Mouse (Mus musculus) lung, adult 2 months (tissue): ENCODE measurements at regions not wholly inside any gene's neighbourhood (a gene's known extent, or its start where the extent isn't known, plus 50 kb on each side); places are given as distances from the start of the nearest gene placed in this dataset.
A peak's percentile ranks its signal among the peaks of the same experiment; 100 is the strongest.

Experiments used
- DNase-seq: peaks from one replicate; pipeline ENCODE4 v3.0.0; 2022
- H3K4me1 ChIP-seq: fragments of 200-500 bp; 2 replicates; pipeline ENCODE4 v1.6.1; 2011; ENCODE audit warnings: low read length; ENCODE audit not compliant: control insufficient read depth, insufficient read depth
- H3K4me3 ChIP-seq: fragments of 200-500 bp; replicated peaks from 2 replicates; pipeline ENCODE3; 2011; ENCODE audit warnings: low read depth, mild to moderate bottlenecking, control low read depth, low read length; ENCODE audit errors: extremely low read depth
- CTCF ChIP-seq: fragments of 200-500 bp; IDR thresholded peaks from 2 replicates; pipeline ENCODE4 v1.5.1; 2011; ENCODE audit warnings: mild to moderate bottlenecking, low read length, control low read depth; ENCODE audit not compliant: insufficient read depth
- POLR2A ChIP-seq: fragments of 200-500 bp; IDR thresholded peaks from 2 replicates; pipeline ENCODE4 v1.6.1; 2011; ENCODE audit warnings: low read depth, mild to moderate bottlenecking, control low read depth, low read length, borderline replicate concordance; ENCODE audit errors: extremely low read depth
- WGBS: fragments of 180-500 bp; shearing (Covaris S2); methylation state at CpG from one replicate; pipeline ENCODE4 v1.1.7; 2018; 5-methylcytosine and 5-hydroxymethylcytosine counted together

DNA sequence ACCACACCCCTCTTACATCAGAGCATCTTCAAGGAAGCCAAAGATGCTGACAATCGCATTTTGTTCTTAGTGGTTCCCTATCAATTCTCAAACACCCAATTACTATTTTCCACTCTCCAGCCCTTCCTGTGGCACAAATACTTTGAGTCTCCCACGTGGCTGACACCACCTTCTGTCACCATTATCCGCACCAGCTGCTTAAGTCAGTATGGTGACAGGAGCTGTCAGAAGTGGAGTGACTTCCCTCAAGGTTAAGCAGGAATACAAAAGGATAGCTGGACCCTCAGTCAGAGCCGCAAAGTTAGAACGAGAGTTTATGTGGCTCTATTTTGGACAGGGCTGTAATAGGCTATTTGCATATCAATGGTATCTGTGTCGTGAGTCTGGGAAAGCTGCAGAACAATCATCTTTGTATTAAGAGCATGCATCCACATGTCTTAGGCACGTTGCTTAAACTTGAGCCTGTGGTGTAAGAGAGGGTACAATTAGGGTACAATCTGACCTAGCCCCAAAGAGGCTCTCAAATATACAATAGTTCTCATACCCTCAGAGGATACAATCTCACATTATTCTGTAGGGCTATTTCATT, 155.5 kb upstream of the Slco3a1 start:
- WGBS: 69% methylated on average over 7 of the region's 7 CpGs
- no peak for TF ChIP-seq POLR2A
- TF ChIP-seq CTCF: no peak
- no peak for DNase-seq
- Histone ChIP-seq H3K4me1 (no peaks in the 10 kb centered on the region), H3K4me3 (no peak overlapping the region)

DNA sequence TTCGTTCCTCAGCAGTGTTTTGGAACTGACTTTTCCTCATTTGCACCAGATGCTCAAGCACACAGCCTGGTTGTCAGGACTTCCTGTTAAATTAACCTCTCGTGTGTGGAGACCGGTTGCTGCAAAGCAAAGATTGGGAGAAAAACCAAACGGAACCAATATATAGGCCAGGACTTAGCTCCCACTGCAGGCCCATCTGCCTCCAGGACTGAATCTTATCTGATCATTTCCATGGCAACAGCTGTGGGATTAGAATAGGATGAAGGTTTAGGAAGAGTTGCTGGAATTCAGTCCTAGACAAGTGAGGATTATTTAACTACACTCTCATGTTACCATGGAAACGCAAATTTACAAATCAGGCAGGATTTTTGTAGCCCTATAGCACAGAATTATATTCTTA, 154.4 kb upstream of the Slco3a1 start:
- no peak for TF ChIP-seq POLR2A
- no peak for TF ChIP-seq CTCF
- Histone ChIP-seq H3K4me1 (no peaks in the 10 kb centered on the region), H3K4me3 (no peak overlapping the region)
- 58% methylated on average over 5 of the region's 5 CpGs for WGBS
- no peak for DNase-seq

DNA sequence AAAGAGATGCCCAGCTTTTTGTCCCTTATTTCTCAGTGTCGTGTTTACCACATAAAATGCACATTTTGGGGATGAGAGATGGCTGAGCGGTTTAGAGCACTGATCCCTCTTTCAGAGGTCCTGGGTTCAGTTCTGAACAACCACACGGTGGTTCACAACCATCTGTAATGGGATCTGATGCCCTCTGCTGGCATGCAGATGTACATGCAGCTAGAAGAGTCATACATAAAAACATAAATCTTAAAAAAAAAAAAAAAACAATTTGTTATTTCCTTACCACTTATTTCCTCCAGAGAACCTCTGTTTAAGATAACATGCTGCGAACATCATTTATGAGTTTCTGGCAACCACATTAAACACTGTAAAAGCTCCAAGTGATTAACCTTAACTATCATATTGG, 149.0 kb upstream of the Slco3a1 start:
- TF ChIP-seq POLR2A (no peak), CTCF (no peak; the same call in 1 of the 2 replicates)
- H3K4me3 ChIP-seq: no peak overlapping the region
- no peak for DNase-seq
- 72% methylated on average over 4 of the region's 4 CpGs for WGBS
- no peaks in the 10 kb centered on the region for H3K4me1 ChIP-seq

DNA sequence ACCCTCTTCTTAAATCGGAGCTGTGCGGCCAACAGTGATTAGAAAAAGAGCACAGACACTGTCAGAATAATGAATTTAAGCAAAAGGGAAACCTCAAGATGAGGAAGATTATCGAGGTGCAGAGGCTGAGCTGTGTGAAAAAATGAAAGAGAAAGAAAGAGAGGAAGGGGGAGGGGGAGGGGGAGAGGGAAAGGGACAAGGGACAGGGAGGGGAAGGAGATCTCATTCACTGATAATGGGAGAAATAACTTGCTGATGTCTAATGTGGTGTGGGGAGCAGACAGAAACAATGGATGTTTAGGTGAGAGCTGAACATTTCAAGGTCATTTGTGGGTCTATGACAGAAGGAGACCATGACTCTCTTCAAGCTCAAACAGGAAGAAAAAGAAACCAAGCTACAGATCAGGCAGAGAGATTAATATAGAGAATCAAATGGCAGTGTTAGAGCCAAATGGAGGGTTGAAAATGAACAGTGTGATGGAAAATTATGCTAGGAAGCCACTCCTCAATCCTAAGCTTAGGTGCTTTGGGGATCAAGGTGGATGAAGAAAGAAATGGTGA, 143.3 kb upstream of the Slco3a1 start:
- no peak for DNase-seq
- 59% methylated on average over 3 of the region's 3 CpGs for WGBS
- TF ChIP-seq CTCF: no peak
- no peak for TF ChIP-seq POLR2A
- Histone ChIP-seq H3K4me1 (peaks cover 2% of the 10 kb centered on the region; the same call in 1 of the 2 replicates), H3K4me3 (no peak overlapping the region)

DNA sequence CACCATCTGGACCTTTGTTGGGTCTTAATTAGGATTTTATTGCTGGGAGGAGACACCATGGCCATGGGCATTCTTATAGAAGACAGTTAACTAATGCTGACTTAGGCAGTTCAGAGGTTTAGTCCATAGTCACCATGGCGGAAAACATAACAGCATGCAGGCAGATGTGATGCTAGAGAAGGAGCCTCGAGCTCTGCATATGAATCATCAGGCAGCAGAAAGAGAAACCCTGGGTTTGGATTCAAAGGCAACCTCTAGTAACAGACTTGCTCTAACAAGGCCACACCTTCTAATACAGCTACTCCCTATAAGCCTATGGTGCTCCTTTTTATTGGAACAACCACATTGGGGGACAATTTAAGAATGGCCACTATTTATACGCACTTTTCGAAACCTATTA, 141.7 kb upstream of the Slco3a1 start:
- WGBS: 93% methylated on average over 4 of the region's 4 CpGs
- peaks cover 5% of the 10 kb centered on the region for H3K4me1 ChIP-seq
- TF ChIP-seq CTCF (no peak), POLR2A (no peak)
- no peak overlapping the region for H3K4me3 ChIP-seq
- DNase-seq: no peak

DNA sequence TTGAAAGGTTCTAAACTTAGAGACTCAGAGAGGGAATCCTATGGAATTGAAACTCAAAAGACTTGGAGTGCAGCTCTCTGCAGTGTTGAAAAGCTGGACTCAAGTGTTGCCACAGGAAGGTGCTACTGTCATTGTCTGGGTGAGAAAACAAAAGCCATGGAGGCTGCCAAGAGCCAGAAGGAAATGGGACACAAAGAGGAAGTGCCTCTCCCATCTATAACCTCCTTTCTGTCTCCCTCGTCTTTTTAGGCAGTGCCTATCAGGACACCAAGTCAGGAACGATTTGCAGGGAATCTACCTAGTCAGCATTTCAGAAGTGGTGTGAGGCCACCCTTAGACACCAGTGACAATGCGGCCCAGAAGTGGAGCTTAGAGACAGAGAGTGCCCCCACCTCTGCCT, 138.5 kb upstream of the Slco3a1 start:
- no peak overlapping the region for H3K4me3 ChIP-seq
- WGBS: 32% methylated on average over 3 of the region's 3 CpGs
- TF ChIP-seq CTCF (no peak), POLR2A (no peak)
- H3K4me1 ChIP-seq: peaks cover 5% of the 10 kb centered on the region
- DNase-seq: peak; percentile 5

DNA sequence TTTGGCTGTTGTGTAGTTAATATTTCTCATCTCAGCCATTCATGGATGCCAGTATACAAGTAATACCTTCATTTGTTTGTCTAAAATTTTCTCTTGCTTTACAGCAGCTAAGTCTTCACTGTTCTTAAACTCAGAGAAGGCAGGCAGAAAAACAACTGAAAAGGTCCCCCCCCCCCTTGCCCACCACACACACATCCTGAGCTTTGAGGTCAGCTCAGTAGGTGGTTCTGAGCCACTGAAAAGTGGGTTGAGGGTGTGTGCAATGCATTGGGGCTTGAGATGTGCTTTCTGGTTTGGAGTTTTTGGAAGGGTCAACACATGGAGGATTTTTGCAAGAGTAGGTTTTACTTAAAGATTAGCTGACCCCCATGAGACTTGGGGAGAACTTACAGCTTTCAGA, 136.1 kb upstream of the Slco3a1 start:
- peaks cover 3% of the 10 kb centered on the region for H3K4me1 ChIP-seq
- no peak for DNase-seq
- TF ChIP-seq POLR2A (no peak), CTCF (no peak)
- H3K4me3 ChIP-seq: no peak overlapping the region

DNA sequence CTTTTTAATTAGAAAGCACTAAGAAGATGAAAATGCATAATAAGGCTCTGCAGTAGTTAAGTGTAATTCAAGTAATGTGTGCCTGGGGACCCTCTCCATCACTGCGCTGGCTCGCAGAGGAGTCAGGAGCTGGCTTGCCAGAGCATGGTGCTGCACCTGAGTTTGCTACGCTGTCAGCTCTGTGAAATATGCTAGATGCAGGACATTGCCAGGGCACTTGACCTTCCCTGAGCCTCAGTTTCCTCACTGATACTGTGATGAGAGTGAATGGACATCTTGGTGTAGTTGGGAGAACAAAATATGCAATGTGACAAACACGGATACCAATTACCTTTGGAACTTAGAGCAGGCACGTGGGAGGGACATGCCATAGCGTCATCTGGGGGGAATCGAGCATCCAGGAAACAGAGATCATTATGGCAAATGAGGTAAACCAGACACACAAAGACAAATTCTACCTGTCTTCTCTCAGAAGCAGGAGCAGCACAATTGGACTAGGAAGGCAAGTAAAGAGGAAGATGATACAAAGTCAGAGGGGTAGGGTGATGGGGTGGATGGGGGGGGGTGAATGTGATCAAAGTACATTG, 133.6 kb upstream of the Slco3a1 start:
- Histone ChIP-seq H3K4me3 (no peak overlapping the region), H3K4me1 (peaks cover 5% of the 10 kb centered on the region)
- WGBS: 88% methylated on average over 7 of the region's 7 CpGs
- TF ChIP-seq CTCF (no peak), POLR2A (no peak)
- DNase-seq: no peak

DNA sequence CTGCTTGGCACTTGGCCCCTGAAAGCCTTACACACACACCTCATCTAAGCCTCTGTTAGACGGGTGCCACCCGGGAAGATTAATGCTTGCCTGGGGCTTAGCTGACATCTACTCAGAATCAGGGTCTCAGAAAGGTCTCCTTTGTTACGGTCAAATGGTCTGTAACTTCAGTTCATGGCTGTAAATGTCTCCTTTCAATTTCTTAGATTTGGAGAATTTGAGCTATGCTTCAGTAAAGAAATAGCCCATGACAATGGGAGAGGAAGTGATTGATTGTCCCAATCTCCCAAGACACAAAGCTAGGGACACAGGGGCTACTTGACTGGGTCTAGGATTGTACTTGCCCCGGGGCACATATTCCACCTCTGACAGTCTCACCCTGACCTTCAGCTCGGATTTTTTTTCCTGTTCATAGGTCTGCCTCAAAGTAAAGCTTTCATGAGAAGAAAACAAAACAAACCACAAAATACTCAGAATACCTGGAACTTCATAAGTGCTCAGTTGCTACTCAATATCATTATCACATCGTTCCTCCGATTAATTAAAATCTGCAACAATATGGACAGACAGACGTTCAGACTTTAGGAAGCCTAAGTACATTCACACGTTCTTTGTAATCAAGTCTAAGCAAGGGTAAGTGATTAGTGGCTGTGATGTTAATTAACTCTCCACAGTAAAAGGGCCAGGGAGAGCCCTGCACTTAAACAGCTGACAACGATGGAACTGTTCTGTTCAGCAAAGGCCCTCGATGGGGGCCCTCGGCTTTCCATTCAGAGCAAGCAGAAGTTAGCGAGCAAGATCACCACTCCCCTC, 132.9 kb upstream of the Slco3a1 start:
- WGBS: 79% methylated on average over 13 of the region's 13 CpGs
- Histone ChIP-seq H3K4me1 (peaks cover 5% of the 10 kb centered on the region), H3K4me3 (no peak overlapping the region)
- no peak for DNase-seq
- no peak for TF ChIP-seq CTCF
- TF ChIP-seq POLR2A: no peak
